ENCODE assay signal across 8 mouse cellular contexts in the genomic region with DNA sequence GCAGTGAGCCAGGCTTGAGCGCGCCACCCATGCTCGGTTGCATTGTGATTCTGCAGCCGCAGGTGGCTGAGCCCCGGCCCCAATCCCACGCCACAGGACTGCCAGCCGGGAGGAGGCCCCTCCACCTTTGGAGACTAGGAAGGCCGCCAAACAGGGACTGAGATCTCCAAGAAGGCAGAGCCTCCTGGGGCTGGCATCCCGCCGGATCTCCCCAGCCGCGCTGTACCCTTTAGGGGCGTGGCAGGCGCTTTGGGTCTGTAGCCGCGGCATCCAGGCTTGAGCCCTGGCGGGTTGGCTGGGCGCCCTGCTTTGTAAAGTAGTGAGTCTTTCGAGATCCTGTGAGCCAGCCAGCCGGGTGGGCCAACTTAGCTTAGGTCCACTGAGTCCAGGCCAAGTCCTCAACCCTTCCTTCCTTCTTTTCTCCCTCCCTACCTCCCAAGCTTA. TPM values are rescaled to one million over a fixed set of nuclear protein-coding genes. Genes with fewer than 3 reads are reported as not detected.
DNase-seq lines count a peak whose midpoint lies in the region; ATAC-seq and TF ChIP-seq lines count a peak whose summit lies in the region.

No protein-coding gene starts in this region.

- H3K36me3 ChIP-seq in heart, embryonic 16.5 days (ENCODE audit: control insufficient read depth, insufficient read depth): no peaks in the 10 kb centered on the region
- no peaks in the 10 kb centered on the region for H3K36me3 ChIP-seq in hindbrain, postnatal 0 days (ENCODE audit: insufficient read depth, low read length)

- peak overlapping the region; percentile 52 for H3K4me2 ChIP-seq in heart, embryonic 16.5 days (ENCODE audit: low read depth, low read length)
- H3K4me2 ChIP-seq in hindbrain, postnatal 0 days (ENCODE audit: low read depth, low read length): peak overlapping the region; percentile 57

- intact Hi-C loops in left cerebral cortex, postnatal 14 days (cut with DNase I): loop anchor here (2.0 to 5.0 kb wide), 3 partner anchors 80 to 310 kb away; no protein-coding TSS in a partner anchor

- under 1% methylated on average over 20 of the region's 20 CpGs for WGBS in heart, embryonic 16.5 days
- under 1% methylated on average over 20 of the region's 20 CpGs for WGBS in hindbrain, postnatal 0 days

- H3K27me3 ChIP-seq in heart, embryonic 16.5 days (ENCODE audit: control insufficient read depth, insufficient read depth, low read length): peaks cover 93% of the 10 kb centered on the region
- H3K27me3 ChIP-seq in hindbrain, postnatal 0 days (ENCODE audit: insufficient read depth, low read length): peaks cover 14% of the 10 kb centered on the region

- peak overlapping the region; percentile 37 for H3K4me3 ChIP-seq in heart, embryonic 16.5 days (ENCODE audit: low read length)
- H3K4me3 ChIP-seq in hindbrain, postnatal 0 days (ENCODE audit: low read length): peak overlapping the region; percentile 33

- H3K9ac ChIP-seq in heart, embryonic 16.5 days (ENCODE audit: low read length): no peak overlapping the region
- H3K9ac ChIP-seq in hindbrain, postnatal 0 days (replicated peaks; ENCODE audit: low read length): peak overlapping the region; percentile 46

- no peaks in the 10 kb centered on the region for H3K9me3 ChIP-seq in heart, embryonic 16.5 days (replicated peaks; ENCODE audit: control insufficient read depth, low read length)
- no peaks in the 10 kb centered on the region for H3K9me3 ChIP-seq in hindbrain, postnatal 0 days (ENCODE audit: low read length)

- peaks cover 8% of the 10 kb centered on the region for H3K4me1 ChIP-seq in heart, embryonic 16.5 days (ENCODE audit: control insufficient read depth, insufficient read depth, low read length)
- peaks cover 7% of the 10 kb centered on the region; the same call in 1 of the 2 replicates for H3K4me1 ChIP-seq in hindbrain, postnatal 0 days (ENCODE audit: insufficient read depth, low read length)

- no peak for TF ChIP-seq CTCF in hindbrain, postnatal 0 days (IDR thresholded peaks at IDR 0.05; ENCODE audit: low read depth)

- no peak overlapping the region for H3K27ac ChIP-seq in heart, embryonic 16.5 days (ENCODE audit: low read length)
- peak overlapping the region; percentile 74 for H3K27ac ChIP-seq in hindbrain, postnatal 0 days

- no peak for DNase-seq in heart, postnatal 4 days
- DNase-seq in embryo, embryonic 11 days: peak; percentile 78
- peak; percentile 89 for DNase-seq in hindbrain, postnatal 0 days (ENCODE audit: low spot score)
- peak; percentile 77 to 83 for DNase-seq in left cerebral cortex, postnatal 14 days (ENCODE audit: low spot score in 2 of 2)
- peak; percentile 81 for DNase-seq in retina, postnatal 1 day
- no peak for DNase-seq in thymus, postnatal 0 days (ENCODE audit: low spot score)
- DNase-seq in c-Kit-positive CD71-positive TER-119-positive erythroid progenitor cells, embryonic 14.5 days (ENCODE audit: low spot score): no peak

- no peak for ATAC-seq in heart, embryonic 16.5 days (replicated peaks; ENCODE audit: extremely low read depth, insufficient read depth, low FRiP score)
- ATAC-seq in hindbrain, postnatal 0 days: peak; percentile 77

RNA-seq across cellular contexts. Expression of a gene that starts 7.7 kb away (rescaled TPM):
- 0.09 and 0.27 TPM in 2 replicates for polyA plus RNA-seq in heart, embryonic 16.5 days (2015; fragmentation: Nextera tagmentation; extraction: Ambion mirVana)
- not detected for total RNA-seq in heart, postnatal 4 days (2021)
- total RNA-seq in hindbrain, postnatal 0 days (2014; rRNA removed): 68.1 and 80.2 TPM in 2 replicates
- 22.6 and 26.3 TPM in 2 replicates for polyA plus RNA-seq in hindbrain, postnatal 0 days (2015; fragmentation: Nextera tagmentation; extraction: Ambion mirVana)
- total RNA-seq in left cerebral cortex, postnatal 14 days (2021): 10 to 100 TPM; 27.8 to 45.3 TPM
- polyA plus RNA-seq in thymus, postnatal 0 days (2015; fragmentation: Nextera tagmentation; extraction: Ambion mirVana): 0.23 TPM in 1 of 2 replicates, not detected in the other

Comparison
In these comparisons a context has a peak if more than half of its experiments do, and no peak if none do; other contexts are left out.
1. DNase-seq: peak in embryo, embryonic 11 days (single experiment), hindbrain, postnatal 0 days (single experiment), left cerebral cortex, postnatal 14 days (2 of 2) and retina, postnatal 1 day (single experiment); none in heart, postnatal 4 days (single experiment), thymus, postnatal 0 days (single experiment) and c-Kit-positive CD71-positive TER-119-positive erythroid progenitor cells, embryonic 14.5 days (single experiment).
2. RNA of a gene that starts 7.7 kb away (total RNA-seq): 68.1 to 80.2 TPM in hindbrain, postnatal 0 days and 27.8 to 45.3 TPM in left cerebral cortex, postnatal 14 days; not detected in heart, postnatal 4 days; every median in the first group is over 10 times any median in the second.